9 mouse cellular contexts compared by ENCODE assay signal in genomic region chr2:129674935-129675634, GRCm38 (mm10). TPM values are rescaled to one million over a fixed set of nuclear protein-coding genes. Genes with fewer than 3 reads are reported as not detected.
DNase-seq lines count a peak whose midpoint lies in the region; ATAC-seq and TF ChIP-seq lines count a peak whose summit lies in the region.
"Had no signal": no experiment of that assay in that cellular context is flagged by ENCODE, and none has a peak within 500 bp of the region (broad histone marks: within the 10 kb centered on the region; RNA-seq: fewer than 3 reads in every experiment).

No protein-coding gene starts in this region.

- WGBS in limb, embryonic 10.5 days, result 35% methylated on average over 13 of the region's 13 CpGs
- 38% methylated on average over 13 of the region's 13 CpGs for WGBS in neural tube, embryonic 11.5 days

- peaks cover 13% of the 10 kb centered on the region for H3K4me1 ChIP-seq in limb, embryonic 10.5 days
- H3K4me1 ChIP-seq in neural tube, embryonic 11.5 days (ENCODE audit: control insufficient read depth, insufficient read depth, low read length), result no peaks in the 10 kb centered on the region

- ATAC-seq in neural tube, embryonic 11.5 days (ENCODE audit: insufficient read depth, low FRiP score, low TSS enrichment), result no peak; the same call in 1 of the 2 replicates

- intact Hi-C loops in gastrocnemius, adult 2 months (cut with DNase I), result loop anchor here (1.0 to 5.0 kb wide), 2 partner anchors 173 to 198 kb away; no protein-coding TSS in a partner anchor

- DNase-seq in 3134 (ENCODE audit: extremely low read depth, insufficient read length, low spot score) (peak; percentile 52), ZHBTc4 (ENCODE audit: low read depth, low spot score) (peak; percentile 91)
- peak; percentile 78 to 85 for DNase-seq in cerebellum, postnatal 4 days (ENCODE audit: low spot score in 2 of 2)
- DNase-seq in gastrocnemius, adult 2 months, result peak; percentile 85
- peak; percentile 78 for DNase-seq in kidney, adult 18-20 months
- DNase-seq in limb, embryonic 10.5 days (ENCODE audit: low spot score), result peak; percentile 89
- peak; percentile 82 for DNase-seq in neural tube, embryonic 11.5 days (ENCODE audit: low spot score)
- peak; percentile 45 for DNase-seq in telencephalon, adult 2 months (ENCODE audit: low read depth, low spot score)

- H3K36me3 ChIP-seq in limb, embryonic 10.5 days, result no peaks in the 10 kb centered on the region
- H3K36me3 ChIP-seq in neural tube, embryonic 11.5 days (ENCODE audit: control insufficient read depth, insufficient read depth, low read length), result no peaks in the 10 kb centered on the region
- H3K36me3 ChIP-seq: embryonic facial prominence, embryonic 15.5 days had no signal

- no peaks in the 10 kb centered on the region for H3K27me3 ChIP-seq in limb, embryonic 10.5 days (ENCODE audit: low read depth, poor library complexity, severe bottlenecking)
- H3K27me3 ChIP-seq in neural tube, embryonic 11.5 days (ENCODE audit: control insufficient read depth, insufficient read depth, low read length), result no peaks in the 10 kb centered on the region

- H3K27ac ChIP-seq in gastrocnemius, adult 2 months, result no peak overlapping the region
- no peak overlapping the region for H3K27ac ChIP-seq in limb, embryonic 10.5 days
- H3K27ac ChIP-seq in neural tube, embryonic 11.5 days (ENCODE audit: low read depth, low read length), result no peak overlapping the region
- H3K27ac ChIP-seq: embryonic facial prominence, embryonic 15.5 days had no signal

- peak; percentile 96 for TF ChIP-seq CTCF in gastrocnemius, adult 2 months (IDR thresholded peaks at IDR 0.05)

- H3K4me3 ChIP-seq in gastrocnemius, adult 2 months, result no peak overlapping the region
- H3K4me3 ChIP-seq in limb, embryonic 10.5 days, result no peak overlapping the region
- no peak overlapping the region for H3K4me3 ChIP-seq in neural tube, embryonic 11.5 days (ENCODE audit: low read depth, low read length)
- H3K4me3 ChIP-seq: embryonic facial prominence, embryonic 15.5 days had no signal

- H3K9me3 ChIP-seq in limb, embryonic 10.5 days (replicated peaks), result no peaks in the 10 kb centered on the region
- H3K9me3 ChIP-seq in neural tube, embryonic 11.5 days (ENCODE audit: control insufficient read depth, low read length), result no peaks in the 10 kb centered on the region
- H3K9me3 ChIP-seq: embryonic facial prominence, embryonic 15.5 days had no signal

- H3K9ac ChIP-seq in neural tube, embryonic 11.5 days (ENCODE audit: low read length), result no peak overlapping the region
- H3K9ac ChIP-seq: embryonic facial prominence, embryonic 15.5 days had no signal

- H3K4me2 ChIP-seq in neural tube, embryonic 11.5 days (ENCODE audit: low read depth), result no peak overlapping the region
- H3K4me2 ChIP-seq: embryonic facial prominence, embryonic 15.5 days had no signal

RNA-seq across cellular contexts. Expression of gene Pdyn, which starts 24.6 kb away (rescaled TPM):
- total RNA-seq in gastrocnemius, adult 2 months (2021), result not detected
- not detected in 2 replicates for polyA plus RNA-seq in limb, embryonic 10.5 days (2016; fragmentation: Nextera tagmentation; extraction: Ambion mirVana)
- 2.7 and 3.0 TPM in 2 replicates for polyA plus RNA-seq in neural tube, embryonic 11.5 days (2014; fragmentation: Nextera tagmentation; extraction: Ambion mirVana)
- polyA plus RNA-seq: embryonic facial prominence, embryonic 15.5 days had no signal
